Mouse (Mus musculus): ENCODE data around the gene Pla2g15. TPM values are rescaled to one million over a fixed set of nuclear protein-coding genes. Genes with fewer than 3 reads are reported as not detected.

Gene Pla2g15
- total RNA-seq, 4 experiments from 2014 or later: 28.2 to 36.0 (median 29.8) TPM

Other genes with a start within 250 kb of the Pla2g15 start
- 1 to 10 TPM; 7.5 to 9.6 (median 9.1) TPM for gene Pskh1, start 250.0 kb upstream of the Pla2g15 start, total RNA-seq (2022)
- gene Ctrl, start 216.5 kb upstream of the Pla2g15 start, total RNA-seq (2022): 1 to 10 TPM in 1 of 4 experiments, under 1 TPM in 3; 0.74 to 2.0 (median 0.82) TPM
- 10 to 100 TPM; 59.9 to 90.3 (median 75.5) TPM for gene Psmb10, start 212.0 kb upstream of the Pla2g15 start, total RNA-seq (2022)
- gene Lcat, start 207.0 kb upstream of the Pla2g15 start, total RNA-seq (2022): 10 to 100 TPM; 30.9 to 47.5 (median 35.4) TPM
- gene Slc12a4, start 184.3 kb upstream of the Pla2g15 start, total RNA-seq (2022): 10 to 100 TPM; 19.4 to 24.7 (median 22.1) TPM
- gene Dpep3, start 171.0 kb upstream of the Pla2g15 start, total RNA-seq (2022): not detected
- 10 to 100 TPM; 20.5 to 23.4 (median 21.8) TPM for gene Dus2, start 159.1 kb upstream of the Pla2g15 start, total RNA-seq (2022)
- gene Dpep2nb, start 144.4 kb upstream of the Pla2g15 start, total RNA-seq (2022): not detected
- 10 to 100 TPM; 12.9 to 15.3 (median 13.6) TPM for gene Ddx28, start 138.5 kb upstream of the Pla2g15 start, total RNA-seq (2022)
- 10 to 100 TPM; 13.0 to 14.3 (median 14.0) TPM for gene Nfatc3, start 91.6 kb upstream of the Pla2g15 start, total RNA-seq (2022)
- gene Esrp2, start 13.4 kb upstream of the Pla2g15 start, total RNA-seq (2022): under 1 TPM in 2 of 4 experiments, not detected in 2; 0.09 to 0.43 TPM
- 10 to 100 TPM; 22.3 to 31.9 (median 27.5) TPM for gene Slc7a6, start 18.5 kb downstream of the Pla2g15 start, total RNA-seq (2022)
- gene Slc7a6os, start 60.5 kb downstream of the Pla2g15 start, total RNA-seq (2022): 10 to 100 TPM; 22.2 to 29.7 (median 26.8) TPM
- gene Prmt7, start 60.5 kb downstream of the Pla2g15 start, total RNA-seq (2022): 10 to 100 TPM; 32.8 to 43.7 (median 36.4) TPM
- gene Smpd3, start 187.6 kb downstream of the Pla2g15 start, total RNA-seq (2022): 10 to 100 TPM; 66.5 to 69.8 (median 69.7) TPM